Mouse (Mus musculus): ENCODE results near the gene Stat3.

The Stat3 gene

DNA sequence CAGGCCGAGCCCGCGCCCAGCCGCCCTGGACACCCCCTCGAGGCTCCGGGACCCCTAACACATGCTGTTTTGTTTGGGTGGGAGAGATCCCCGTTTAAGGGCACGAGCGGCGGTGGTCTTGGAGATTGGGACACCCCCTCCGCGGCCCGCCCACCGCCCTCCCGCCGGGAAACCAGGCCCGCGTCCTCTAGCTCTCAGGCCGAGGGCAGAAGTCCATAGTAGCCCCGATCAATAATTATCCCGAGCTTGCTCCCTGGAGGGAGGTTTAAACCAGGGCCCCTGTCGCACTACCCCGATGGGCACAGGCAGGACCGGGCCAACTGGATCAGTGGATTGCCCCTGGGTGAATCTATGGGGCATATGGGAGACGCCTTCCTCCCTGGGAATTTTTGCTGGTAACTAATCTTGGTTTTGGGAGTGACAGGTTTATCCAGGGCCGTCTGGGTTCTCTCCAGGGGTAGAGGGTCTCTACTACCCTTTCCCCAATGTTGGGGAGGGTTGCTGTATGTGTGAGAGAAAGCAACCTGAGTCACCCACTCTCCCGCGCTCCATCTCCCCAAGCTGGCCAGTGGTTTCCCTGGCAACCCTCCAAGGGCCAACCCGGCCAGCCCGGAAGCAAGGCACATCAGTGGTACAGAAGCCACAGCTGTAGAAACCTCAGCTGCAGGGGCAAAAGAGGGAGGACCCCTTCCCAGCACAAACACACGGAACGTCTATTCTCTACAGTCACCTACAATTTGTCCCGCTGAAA lies 88.4 kb downstream of the Stat3 start:
- DNase-seq, result no peak

DNA sequence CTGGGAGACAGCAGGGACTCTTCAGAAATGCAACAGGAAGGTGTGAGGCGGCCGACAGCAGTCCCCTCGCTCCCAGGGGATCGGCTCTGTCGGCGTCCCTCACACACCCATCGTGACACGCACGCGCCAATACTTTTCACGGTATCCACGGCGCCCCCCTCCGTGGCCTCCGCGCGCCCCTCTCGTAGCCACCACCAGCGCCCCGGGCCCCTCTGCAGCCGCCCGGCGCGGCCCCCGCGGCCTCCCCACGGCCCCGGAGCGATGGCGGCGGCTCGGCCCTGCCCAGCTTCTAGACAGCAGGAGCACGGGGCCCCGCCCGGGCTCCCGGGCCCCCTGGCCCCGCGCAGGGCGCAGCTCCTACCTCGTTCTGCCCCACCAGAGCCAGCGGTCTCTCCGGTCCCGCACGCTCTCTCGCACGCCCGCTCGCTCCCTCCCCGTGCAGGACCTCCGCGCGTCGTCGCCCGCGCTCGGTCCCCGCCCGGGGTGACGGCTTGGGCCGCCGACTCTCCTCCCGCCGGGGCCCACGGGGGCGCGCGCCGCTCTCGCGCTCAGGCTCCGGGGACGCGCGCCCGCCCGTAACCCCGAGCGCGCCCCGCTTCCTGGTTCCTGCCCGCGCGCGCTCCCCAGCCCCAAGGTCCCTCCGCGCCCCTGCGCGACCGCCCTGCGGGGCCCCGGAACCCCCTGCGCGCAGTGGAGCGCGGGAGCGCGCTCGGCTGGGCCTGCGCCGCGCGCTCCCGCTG lies 89.1 kb downstream of the Stat3 start, which contains the start of gene Stat5b:
Stat5b (minus strand) TSS at position 687 of the 740 bp plus-strand sequence.
- peak; percentile 70 for DNase-seq

DNA sequence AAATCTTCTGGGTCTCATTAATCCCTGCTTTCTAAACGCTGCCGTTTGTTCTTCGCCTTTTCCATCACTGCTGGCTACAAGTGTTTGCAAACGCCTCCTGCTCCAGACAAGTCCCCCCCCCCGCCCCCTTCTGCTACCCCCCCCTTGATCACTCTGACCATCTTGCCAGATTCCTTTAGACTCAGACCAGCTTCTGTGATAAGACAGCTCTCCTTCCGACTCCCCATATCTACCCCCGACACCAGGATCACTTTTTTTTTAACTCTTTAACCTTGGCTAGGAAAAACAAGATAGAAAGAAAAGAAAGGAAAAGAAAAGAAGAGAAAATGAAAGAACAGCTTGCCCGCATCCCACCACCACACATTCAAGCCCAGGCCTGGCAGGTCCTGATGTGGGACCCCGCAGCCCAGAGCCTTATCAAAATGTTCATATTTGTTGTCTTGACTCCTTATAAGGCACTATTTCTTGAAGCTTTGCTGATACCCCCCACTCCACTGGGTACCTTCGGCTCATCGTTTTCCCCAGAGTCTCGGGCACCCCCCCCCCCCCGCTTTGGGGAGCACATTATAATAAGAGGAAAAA lies 89.8 kb downstream of the Stat3 start:
- DNase-seq, result no peak

DNA sequence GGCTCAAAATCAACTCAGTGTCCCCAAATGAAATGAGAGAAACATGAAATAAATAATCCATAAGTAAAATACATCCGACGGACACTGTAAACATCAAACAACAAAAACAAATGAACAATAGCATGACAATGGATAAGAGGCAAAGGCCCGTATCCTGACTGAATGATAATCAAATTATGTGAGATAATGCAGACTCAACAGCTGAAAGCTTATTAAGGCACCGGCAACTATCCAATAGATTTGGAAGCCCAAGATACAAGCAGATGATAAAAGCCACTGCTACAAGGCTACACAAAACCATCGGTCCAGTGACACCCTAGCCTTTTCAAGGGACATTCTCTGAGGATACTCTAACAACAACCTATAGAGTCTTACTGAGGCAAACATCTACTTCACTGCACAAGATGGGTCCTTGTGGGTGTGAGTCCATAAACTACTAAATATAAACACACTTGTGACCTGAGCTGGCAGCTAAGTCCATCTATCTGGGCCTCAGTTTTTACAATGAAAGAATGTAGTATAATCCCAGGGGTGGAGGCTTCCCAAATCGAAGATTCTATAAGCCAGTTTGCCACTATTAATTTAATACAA lies 90.5 kb downstream of the Stat3 start:
- no peak for DNase-seq

DNA sequence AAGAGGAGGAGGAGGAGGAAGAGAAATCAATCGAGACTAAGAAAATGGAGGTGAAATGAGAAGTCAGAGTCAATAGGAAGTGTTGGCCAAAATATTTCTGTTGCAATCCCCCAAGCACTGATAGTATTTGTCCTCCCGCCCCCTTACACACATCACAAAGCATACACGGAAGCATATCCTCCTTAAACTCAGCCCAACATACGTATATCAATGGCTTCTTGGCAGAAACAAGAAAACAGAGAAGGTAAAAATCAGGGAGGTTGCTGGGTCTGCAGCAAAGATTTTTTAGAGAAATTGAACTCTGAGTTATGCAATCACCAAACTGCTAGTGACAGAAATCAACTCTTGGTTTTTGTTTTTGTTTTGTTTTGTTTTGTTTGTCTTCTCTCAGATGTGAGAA lies 91.3 kb downstream of the Stat3 start:
- no peak for DNase-seq

DNA sequence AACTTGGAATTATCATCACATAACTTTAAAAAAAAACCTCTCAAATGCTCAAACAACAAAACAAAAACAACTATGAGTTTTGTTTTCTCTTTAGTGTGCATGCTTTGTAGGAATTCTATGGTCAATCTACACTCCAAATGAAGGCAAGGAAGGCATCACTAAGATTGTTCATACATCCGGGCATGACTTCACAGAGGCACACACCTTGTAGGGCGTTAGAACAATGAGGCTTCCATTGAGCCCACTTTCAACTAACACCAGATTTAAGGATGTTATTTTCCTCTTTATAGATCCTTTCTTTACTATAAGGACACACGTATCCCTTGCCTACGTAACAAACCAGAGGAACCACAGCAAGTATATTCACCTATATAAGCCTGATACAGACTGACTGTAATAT lies 91.8 kb downstream of the Stat3 start:
- no peak for DNase-seq

DNA sequence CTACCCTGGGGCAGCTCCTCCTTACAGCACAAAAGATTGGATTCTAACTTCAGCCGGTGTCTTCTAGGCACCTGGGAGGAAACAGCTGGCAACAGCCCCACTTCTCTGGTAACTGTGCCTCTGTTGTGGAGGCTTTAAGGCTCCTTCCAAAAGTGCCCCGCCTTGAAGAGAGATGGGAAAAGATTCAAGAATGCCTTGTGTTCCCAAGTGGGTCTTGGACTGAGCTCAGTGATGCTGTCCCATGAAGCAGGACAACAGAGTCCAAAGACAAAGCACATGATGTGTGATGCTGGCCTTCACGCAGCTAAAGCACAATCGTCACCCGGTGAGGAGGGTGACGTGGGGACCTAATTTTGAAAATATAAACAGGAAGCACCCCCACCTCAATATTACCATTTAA lies 93.5 kb downstream of the Stat3 start:
- DNase-seq, result no peak

DNA sequence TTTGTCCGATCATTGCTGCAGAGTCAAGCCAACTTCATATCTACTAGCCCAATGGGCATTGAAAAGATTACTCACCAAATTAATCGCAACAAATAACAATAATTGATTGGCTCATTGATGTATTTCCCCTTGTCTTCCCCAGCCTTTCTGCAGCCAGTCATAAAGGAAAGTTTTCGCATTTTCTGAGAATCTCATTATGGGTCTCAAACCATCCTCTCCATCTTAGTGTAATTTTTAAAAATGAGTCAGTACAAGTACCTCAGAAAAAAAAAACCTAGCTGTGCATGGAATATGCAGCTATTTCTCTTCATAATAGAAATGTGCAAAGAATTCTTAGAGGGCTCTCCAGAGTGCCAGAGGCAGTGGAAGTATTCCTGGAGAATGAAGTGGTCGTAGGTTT lies 95.2 kb downstream of the Stat3 start:
- DNase-seq, result no peak

- DNase-seq, result no peak
Observed at GRCm38 (mm10) chr11:100843070-100843669, 96.2 kb downstream of the Stat3 start.

GRCm38 (mm10) chr11:100842025-100842424 lies 97.3 kb downstream of the Stat3 start:
- no peak for DNase-seq

- DNase-seq, result no peak
Observed at GRCm38 (mm10) chr11:100840866-100841265, 98.5 kb downstream of the Stat3 start.

- no peak for DNase-seq
Observed at GRCm38 (mm10) chr11:100839523-100839922, 99.8 kb downstream of the Stat3 start.

GRCm38 (mm10) chr11:100838894-100839293 lies 100.4 kb downstream of the Stat3 start:
- no peak for DNase-seq

DNA sequence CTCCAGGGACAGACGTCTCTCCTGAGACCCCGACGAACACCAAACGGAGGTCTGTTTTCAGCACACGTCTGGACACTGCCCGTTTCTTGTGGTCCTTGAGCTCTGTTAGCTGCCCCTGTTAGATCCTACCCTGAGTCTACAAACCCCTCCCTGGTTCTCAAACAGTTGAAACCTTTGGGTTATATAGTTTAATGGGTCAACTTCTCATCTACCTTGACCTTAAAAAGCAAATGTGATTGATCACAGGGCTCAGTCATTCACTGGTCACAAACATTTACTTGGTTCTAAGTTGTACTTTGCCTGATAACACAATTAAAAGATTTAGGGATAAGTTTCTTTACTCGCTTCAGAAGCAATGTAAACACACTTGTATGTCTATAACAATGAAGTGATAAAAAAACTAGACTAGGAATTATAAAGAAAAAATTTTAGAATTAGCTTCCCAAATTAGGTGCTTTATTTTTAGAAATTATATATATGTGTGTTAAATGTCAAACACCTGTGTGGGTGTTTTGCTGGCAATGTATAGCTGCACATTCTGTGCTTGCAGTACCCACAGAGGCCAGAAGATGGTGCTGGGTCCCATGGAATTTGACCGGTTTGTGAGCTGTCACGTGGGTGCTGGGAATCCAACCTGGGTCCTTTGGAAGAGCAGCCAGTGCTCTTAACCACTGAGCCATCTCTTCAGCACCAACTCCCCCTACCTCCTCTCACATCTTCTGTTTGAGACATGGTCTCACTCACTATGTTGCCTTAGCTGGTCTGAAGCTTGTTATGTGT lies 102.2 kb downstream of the Stat3 start:
- no peak for DNase-seq
